Mouse (Mus musculus): ENCODE data around the gene Mrpl51.
"Not testable (repeated sequence)": the region's sequence is repeated elsewhere in the genome, so short reads cannot be mapped to it uniquely, and the experiment has no call there.

The Mrpl51 gene

DNA sequence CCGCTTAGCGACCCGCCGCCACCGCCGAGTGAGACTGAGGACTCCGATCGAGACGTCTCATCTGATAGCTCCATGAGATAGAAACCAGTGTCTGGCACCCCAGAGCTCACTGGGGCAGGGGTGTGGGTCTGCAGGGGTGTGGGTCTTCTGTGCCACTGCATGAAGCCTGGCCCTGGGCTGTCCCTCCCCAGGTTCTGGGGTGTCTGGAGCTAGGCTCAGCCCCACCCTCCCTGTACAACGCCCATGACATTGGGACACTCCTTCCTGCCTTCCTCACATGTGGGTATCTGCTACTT, 31.1 kb upstream of the Mrpl51 start:
- DNase-seq: no peak

DNA sequence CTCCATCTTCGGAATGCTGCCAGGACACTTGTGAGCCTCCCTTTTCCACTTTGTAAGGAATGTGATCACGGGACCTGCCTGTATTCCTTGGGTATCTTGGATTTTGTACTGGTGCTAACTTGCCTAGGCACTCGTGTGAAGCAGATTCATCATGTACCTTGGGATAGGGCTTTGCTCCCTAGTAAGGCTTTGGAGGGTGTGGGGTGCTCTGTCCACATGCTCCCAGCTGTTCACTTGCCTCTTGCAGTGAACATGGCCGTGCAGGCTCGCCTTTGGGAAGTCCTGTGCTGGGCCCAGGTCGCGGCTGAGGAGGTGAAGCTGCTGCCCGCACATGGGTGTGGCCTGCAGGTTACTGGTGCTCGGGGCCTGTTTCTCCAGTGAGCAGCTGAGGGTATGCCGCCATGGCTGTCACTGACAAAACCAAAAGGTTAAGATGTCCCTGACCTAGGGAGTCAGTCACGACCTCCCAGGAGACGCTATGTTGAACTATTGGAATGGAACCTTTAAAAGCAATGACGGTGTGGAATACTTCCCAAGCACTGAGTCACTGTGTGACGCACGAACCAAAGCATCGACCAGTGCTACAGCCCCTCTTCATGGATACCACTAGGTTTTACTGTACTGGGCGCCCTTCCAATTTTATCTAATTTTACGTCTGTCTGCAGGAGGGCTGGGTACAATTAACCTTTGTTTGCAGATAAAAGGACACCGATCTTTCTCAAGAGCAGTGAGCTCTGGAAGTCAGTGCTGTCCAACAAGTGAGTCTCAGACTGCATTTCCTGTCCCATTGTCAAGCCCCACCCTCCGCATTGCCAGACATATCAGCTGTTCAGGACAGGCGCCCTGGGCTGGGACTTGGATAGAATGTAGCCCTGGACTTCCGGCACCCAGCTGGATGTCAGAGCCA, 30.5 kb upstream of the Mrpl51 start:
- peak; percentile 69 for DNase-seq

DNA sequence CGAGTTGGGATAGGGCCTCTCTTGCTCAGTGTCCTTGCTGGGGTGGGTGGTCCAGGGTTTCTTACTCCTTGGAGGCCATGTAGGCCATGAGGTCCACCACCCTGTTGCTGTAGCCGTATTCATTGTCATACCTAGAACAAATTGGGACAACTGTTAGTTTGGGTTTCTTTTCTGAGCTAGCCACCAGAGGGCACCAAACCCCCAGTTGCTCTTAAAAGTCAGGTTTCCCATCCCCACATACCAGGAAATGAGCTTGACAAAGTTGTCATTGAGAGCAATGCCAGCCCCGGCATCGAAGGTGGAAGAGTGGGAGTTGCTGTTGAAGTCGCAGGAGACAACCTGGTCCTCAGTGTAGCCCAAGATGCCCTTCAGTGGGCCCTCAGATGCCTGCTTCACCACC, 29.6 kb upstream of the Mrpl51 start:
- DNase-seq: peak; percentile 82

DNA sequence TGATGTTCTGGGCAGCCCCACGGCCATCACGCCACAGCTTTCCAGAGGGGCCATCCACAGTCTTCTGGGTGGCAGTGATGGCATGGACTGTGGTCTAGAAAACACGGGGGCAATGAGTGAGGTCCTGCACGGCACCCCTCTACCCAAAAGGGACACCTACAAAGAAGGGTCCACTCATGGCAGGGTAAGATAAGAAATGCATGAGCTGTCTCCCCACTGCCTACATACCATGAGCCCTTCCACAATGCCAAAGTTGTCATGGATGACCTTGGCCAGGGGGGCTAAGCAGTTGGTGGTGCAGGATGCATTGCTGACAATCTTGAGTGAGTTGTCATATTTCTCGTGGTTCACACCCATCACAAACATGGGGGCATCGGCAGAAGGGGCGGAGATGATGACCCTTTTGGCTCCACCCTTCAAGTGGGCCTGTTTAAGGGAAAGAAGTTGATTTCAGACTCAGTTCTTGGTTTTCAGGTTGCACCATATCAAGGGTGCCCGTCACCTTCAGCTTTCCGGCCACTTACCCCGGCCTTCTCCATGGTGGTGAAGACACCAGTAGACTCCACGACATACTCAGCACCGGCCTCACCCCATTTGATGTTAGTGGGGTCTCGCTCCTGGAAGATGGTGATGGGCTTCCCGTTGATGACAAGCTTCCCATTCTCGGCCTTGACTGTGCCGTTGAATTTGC, 28.8 kb upstream of the Mrpl51 start:
- not testable (repeated sequence) for DNase-seq

DNA sequence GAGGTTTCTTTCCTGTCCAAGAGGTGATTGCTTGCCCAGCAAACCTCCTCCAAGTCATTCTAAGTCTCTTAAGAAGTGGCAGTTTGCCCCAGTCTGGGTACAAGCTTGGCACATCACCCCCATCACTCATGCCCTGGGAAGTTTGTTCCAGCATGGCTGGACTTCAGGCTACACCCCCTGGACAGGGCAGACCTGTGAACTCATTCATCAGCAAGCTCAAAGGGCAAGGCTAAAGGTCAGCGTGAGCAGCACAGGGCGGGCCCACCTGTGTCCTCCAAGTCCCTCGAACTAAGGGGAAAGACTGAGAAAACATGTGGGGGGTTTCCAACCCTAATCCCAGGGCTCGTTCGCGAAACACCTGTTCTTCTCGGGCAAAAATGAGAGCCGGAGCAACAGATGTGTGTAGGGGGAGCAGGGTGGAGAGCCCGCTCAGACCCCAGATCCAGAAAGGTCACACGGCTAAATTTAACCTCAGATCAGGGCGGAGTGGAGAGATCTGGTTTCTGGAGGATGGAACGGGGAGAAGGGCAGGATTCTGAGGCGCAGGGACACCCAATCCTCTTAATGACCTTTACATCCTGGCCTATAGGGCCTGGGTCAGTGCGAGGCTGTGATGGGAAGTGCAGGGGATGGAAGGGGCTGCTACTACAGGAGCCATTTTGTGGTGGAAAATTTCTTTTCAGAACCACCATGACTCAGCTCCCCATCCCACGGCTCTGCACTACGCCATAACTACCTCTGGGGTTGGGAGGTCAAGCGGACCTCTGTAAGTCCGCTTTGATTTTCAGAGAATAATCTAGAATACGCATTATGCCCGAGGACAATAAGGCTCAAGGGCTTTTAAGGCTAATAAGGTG, 27.6 kb upstream of the Mrpl51 start:
- no peak for DNase-seq

DNA sequence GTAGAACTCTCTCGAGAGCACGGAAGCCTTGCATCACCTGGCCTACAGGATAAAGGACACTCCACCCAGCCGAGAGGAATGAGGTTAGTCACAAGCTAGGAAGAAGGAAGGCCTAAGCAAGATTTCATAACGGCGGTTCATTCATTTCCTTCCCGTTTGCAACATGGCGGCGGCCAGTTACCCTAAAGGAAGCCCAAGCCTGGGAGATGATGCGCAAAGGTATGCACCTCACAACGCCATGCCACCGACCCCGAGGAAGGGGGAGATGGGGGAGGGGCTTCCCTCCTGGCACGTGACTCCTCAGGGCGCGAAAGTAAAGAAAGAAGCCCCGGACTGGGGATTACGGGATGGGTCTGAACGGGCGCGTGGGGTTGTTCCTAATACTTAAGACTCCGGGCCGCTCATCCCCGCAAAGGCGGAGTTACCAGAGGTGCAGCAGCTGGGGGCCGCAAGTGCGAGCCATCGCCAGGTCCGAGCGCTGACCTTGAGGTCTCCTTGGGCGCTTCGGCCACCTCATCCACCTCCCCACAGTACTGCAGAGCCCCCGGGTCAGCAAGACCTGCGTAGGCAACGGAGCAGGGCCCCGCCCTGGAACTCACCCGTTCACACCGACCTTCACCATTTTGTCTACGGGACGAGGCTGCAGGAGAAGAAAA, 26.8 kb upstream of the Mrpl51 start:
- peak; percentile 55 for DNase-seq

DNA sequence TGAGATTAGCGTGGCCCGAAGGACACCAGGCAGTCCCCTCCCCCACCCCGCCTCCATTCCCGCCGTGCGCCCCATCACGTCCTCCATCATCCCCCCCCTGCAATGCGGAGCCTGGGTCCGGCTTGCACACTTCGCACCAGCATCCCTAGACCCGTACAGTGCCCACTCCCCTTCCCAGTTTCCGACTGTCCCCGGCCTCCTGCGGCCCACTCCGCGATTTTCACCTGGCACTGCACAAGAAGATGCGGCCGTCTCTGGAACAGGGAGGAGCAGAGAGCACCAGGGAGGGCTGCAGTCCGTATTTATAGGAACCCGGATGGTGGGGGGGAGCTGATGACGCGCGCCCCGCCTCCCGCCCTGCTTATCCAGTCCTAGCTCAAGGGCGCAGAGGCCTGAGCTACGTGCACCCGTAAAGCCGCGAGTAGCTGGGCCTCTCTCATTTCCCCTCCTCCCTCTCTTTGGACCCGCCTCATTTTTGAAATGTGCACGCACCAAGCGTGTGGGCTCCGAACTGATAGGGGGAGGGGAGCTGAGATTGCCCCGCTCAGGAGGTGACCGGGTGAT, 26.2 kb upstream of the Mrpl51 start:
- DNase-seq: peak; percentile 96

DNA sequence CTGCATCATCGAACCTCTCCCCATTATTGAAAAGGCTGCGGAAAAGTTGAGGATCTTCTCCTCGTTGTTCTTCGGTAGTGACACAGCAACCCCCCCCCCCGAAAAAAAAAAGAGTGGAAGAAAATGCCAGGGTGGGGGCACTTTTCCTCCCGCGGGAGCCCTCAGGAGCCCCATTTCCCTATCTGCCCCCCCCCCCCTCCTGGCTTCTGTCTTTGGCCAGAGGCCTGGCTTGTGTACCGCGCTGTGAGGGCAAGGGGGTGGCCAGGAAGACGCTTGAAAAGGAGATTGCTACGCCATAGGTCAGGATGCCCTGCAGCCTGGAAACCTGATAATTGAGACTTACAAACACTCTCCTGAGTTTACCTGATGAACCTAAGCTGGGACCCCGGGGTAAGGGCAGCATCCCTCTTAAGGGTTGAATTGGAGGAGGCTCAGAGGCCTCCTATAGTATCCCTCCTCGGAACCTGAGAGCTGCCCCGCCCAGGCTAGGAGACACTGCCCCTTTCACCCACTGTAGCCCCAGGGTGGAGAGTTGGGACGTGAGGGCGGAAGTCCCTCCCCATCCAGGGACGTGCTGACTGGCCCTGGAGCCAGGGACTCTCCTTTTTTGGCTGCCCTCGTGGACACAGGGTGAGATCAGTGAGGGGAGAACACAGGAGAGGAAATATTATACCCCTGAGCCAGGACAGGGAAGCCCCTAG, 25.4 kb upstream of the Mrpl51 start, which contains the start of gene Gapdh:
Gapdh (minus strand) TSS at position 417 of the 701 bp plus-strand sequence.
- peak; percentile 81 for DNase-seq

DNA sequence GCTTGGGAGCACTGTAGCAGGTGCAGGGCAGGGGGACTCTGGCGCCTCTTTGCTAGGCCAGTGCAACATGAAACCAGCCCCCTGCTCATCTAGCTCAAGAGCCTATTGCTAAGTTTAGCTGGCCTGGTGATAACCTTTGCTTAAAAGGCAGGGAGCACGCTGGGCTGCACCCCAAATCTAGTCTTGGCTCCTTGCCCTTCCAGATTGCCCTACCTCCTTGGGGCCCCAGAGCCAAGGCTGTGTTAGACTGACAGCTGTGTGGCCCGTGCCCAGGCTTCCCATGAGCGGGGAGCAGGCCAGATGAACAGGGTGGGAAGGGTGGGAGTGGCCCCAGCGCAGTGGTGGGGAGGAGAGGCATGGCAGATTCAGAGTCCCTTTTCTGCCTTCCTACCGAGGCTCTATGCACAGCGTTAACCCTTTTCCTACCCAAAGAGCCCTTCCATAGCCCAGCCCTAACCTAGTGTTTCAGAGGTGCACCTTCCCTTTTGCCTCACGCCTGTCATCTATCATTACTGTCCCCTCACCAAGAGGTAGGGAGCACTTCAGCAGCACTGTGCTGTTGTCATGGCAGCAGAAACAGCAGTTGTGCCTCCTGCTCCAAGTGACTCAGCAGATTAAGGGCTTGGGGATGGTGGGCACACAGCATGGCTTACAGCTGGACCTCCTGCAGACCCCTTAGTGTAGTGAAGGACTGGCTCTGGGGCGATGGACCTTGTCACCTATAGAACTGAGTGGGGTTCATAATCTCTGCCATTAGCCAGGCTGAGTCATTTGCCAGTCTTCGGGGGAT, 24.5 kb upstream of the Mrpl51 start:
- DNase-seq: no peak

DNA sequence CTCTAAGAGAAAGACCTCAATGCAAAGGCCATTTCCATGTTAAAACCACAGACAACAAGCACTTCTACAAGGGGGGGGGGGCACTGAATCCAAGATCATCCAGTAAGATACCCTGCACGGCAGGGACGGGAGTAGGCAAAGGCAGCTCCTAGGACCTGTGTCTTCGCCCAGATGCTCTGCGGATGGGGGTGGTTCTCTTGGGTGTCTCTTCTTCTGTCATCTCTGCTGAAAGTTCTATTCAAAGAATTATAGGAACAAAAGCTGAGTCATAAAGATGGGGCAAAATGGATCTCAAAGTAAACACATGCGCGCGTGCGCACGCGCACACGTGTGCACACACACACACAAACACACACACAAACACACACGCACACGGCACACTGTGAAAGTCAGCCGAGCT, 23.5 kb upstream of the Mrpl51 start:
- no peak for DNase-seq

DNA sequence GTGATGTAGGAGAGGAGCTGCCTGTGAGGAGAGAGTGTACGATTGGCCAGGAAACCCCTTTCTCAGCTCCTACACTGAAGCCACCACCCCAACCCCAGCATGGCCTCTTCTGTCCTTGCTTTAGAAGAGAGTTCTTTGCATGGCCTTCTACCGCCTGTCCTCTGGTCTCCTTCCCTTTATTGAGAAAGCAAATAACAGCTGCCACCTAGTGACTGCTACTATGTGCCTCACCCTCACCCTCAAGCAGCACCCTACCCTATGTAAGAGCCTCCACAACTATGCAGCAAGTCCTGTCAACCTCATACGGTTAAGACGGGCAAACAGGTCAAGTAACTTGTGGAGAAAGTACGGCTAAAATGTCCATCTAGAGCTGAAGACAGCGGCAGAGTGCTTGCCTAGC, 21.4 kb upstream of the Mrpl51 start:
- no peak for DNase-seq

DNA sequence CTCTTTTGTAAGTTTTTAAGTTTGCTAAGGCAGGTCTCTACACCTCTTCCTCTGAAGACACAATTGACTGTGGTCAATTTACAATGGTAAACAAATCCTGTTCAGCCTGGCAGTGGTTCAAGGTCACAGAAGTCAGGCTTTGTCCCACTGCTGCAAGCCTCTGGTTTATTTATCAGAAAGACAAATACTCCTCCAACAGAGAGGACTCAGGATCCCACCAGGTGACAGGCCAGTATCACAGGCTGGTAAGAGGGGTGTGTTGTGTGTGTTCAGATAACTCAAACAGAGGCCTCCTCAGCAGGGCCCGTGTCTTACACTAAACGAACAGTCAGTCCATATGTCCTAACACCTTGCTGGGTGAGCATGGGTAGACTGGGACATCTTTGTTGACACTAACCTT, 19.1 kb upstream of the Mrpl51 start:
- no peak for DNase-seq

DNA sequence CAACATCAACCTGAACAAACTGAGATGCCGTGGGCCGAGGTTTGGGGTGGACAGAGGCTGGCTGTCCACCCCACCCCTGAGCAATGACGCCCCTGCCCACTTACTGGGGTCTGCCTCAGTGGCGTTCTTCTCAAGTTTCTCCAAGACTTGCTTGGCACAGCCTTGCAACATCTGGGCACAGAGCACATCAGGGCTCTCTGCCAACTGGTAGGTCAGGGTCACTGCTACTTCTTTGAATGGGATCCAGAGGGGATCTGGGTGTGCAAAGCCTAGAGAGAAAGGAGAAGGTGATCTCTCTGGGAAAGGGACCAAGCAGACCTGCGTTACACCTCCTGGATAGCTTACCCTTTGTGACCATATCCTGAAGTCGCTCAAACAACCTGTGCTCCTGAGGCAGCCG, 18.3 kb upstream of the Mrpl51 start:
- DNase-seq: no peak

DNA sequence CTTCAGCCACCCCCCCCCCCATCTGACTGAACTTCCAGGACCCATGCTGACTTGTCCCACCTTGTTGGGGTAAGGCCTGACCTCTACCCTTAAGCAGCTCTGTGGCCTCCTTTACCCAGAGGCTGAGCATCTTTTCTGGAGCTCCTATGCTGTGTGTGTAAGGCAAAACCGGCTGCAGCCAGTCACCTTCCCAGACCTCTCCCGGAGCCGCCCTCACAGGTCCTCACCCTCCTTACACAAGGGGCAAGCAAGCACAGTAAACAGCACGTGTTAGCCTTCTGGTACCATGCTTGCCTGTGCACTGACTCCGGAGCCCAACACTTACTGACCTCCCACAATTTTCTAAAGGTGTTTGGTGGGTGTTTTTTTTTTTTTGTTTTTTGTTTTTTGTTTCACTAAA, 16.1 kb upstream of the Mrpl51 start:
- DNase-seq: no peak

DNA sequence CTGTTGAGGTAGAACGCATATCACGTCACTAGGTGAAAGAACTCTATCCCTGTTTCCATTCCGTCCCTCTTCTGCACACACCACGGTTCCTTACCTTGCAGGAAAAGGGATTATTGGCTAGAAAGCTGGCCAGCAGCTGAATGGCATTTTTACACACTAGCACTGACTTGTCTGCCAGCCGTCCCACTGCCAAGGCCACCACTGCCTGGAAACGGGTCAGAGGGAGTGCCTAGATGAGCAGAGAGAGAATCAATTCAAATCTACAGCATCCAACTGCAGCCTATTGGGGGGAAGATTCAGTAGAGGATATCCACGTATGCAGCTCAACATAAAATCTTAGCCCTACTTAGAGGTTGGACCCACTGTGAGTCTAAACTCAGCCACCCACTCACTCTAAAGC, 12.0 kb upstream of the Mrpl51 start:
- DNase-seq: no peak

DNA sequence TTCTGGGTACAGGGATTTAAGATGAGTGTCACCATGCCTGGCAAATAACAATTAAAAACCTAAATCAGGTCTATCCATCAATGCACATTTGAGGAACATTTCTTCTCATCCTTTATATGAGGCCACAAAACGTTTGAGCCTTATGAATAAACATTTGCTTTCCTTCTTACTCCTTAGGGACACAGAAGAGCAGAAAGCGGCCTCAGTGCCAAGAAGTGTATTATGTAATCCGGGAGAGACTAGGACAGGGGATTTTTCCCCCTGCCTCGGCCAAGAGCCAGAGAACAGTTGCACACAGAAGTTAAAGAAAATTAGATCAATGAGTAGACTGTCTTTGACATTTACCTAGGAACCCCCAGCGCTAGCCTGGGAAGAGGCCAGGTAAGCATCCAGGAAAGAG, 9.5 kb upstream of the Mrpl51 start:
- DNase-seq: no peak

DNA sequence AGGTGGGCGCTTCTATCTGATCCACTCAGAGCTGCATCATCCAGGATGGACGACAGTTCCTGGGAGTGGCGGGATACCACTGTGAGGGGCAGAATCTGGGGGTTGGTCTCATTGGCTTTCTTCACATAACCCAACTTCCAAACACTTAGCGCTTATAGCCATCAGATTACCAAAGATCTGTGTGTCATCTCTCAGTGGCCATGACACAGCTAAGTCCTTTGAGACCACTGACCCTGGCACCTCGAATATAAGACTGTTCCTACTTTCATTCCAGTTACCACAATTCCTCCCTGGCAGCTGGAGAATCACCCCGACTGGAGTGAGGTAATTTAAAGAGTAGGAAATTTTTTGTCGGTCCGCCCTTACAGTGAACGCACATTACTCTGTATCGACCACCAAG, 5.4 kb upstream of the Mrpl51 start:
- DNase-seq: no peak

DNA sequence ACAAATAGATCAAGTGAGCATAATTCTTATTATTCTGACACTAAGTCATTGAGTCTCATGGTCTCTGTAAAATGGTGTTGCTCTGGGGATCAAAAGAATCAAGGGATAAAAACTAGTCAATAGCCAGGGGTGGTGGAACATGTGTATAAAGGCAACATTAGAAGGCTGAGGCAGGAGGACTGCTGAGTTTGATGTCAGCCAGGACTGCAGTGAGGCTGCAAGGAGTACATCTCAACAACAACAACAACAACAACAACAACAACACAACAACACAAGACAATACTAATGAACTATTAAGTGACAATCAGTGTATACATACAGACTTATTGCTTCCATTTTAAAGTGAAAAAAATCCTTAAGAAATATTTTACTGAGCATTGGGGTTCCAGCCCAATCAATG, 785 bp upstream of the Mrpl51 start:
- DNase-seq: no peak

DNA sequence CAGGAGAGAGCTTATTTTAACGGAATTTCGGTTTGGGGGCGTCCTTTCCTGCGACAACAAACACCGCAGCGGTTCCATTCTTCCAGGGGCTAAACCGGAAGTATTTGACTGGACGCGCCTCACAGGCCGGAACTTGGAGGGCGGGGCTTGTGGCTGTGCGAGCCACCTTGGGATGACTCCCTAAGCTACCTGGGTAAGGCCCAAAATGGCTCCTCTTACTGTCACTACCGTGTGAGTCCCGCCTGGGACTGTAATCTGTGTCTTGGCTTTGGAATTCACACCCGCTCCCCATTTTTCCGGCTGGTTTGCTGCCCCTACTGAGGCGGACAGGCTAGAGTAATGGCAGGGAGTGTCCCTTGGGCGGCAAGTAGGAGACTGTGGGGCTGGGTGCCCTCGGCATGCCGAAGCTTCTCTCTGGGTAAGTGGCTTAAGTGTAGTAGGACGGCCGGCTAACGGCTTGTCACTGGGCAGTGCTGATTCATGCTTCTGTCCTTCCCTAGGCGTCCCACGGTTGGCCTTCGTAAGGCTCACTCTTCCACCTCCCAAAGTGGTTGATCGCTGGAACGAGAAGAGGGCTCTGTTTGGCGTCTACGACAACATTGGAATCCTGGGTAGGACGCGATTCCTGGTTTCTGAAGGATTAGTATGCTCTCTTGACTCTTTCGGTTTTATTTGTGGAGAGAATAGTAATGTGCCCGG, 564 bp downstream of the Mrpl51 start:
- peak; percentile 92 for DNase-seq

DNA sequence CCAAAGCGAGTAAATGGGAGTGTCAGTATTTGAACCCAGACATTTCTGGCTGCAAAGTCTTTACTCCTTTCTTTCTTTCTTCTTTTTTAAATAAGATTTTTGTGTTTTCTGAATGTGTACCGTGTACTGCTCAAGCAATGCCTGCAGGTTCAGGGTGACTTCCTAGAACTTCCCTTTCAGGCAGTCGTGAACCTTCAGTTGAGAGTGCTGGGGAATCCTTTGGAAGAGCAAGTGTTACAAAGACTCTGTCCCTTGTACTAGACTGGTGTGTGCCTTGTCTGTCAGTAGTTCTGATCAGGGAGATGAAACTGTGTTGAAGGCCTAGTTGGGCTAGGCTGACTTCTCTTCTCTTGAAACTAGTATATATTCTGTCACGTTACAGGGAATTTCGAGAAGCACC, 1.2 kb downstream of the Mrpl51 start:
- no peak for DNase-seq

DNA sequence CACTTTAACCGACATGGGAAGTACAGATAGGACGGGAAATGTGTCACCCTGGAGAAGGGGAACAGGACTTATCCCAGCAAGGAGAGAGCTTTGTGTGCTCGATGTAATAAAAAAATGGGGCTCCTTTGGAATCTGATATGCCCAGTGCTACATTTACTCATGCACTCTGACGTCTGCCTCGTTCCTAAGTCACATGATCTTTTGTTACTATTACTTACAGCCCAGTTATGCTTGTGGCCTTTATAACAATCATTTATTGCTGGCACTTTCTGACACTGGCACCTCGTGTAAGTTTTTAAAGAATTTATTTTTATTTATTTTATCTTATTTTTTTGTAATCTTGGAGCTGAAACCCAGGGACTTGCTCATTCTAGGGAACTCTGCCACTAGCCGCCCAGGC, 1.8 kb downstream of the Mrpl51 start:
- DNase-seq: no peak
